Mouse (Mus musculus) B cell, adult 67 days (primary cell): ENCODE measurements around the gene Stmnd1. TPM values are rescaled to one million over a fixed set of nuclear protein-coding genes. Genes with fewer than 3 reads are reported as not detected.

Experiments
- total RNA-seq, 2 experiments: library from RNA; stranded (reverse); gene quantifications; 4 replicates each; pipeline ENCODE4 v1.2.4; 2023

The Stmnd1 gene
- total RNA-seq, result not detected

GRCm38 (mm10) chr13:46273453-46274110, at the start of gene Stmnd1:
Gene Stmnd1 (plus strand): TSS chr13:46273721.

Other genes starting within 250 kb of the Stmnd1 start
- 1 to 10 TPM; 1.8 to 4.4 TPM for gene Rbm24, start 144.7 kb downstream of the Stmnd1 start, total RNA-seq
- not detected for gene Cap2, start 228.1 kb downstream of the Stmnd1 start, total RNA-seq